Mouse (Mus musculus): Measurements from ENCODE around the gene S1pr5.
A peak's percentile ranks its signal among the peaks of the same experiment; 100 is the strongest.
"Not testable (repeated sequence)": the region's sequence is repeated elsewhere in the genome, so short reads cannot be mapped to it uniquely, and the experiment has no call there.

Gene S1pr5

GRCm38 (mm10) chr9:21268305-21268704 is 20.1 kb upstream of the S1pr5 start:
- DNase-seq (ENCODE audit: low spot score in 2 of 2): no peak

- DNase-seq (ENCODE audit: low spot score in 2 of 2): no peak
Observed at GRCm38 (mm10) chr9:21266889-21267288, 18.6 kb upstream of the S1pr5 start.

- peak in 1 of 2 experiments; percentile 43 for DNase-seq (ENCODE audit: low spot score in 2 of 2)
Observed at GRCm38 (mm10) chr9:21265611-21266010, 17.4 kb upstream of the S1pr5 start.

- DNase-seq (ENCODE audit: low spot score in 2 of 2): peak; percentile 95 to 100
Observed at GRCm38 (mm10) chr9:21265000-21265561, 16.8 kb upstream of the S1pr5 start, which contains the start of gene Atg4d. Gene Atg4d, plus strand, starts transcription at chr9:21265293.

- peak in 1 of 2 experiments; percentile 57 for DNase-seq (ENCODE audit: low spot score in 2 of 2)
Observed at GRCm38 (mm10) chr9:21264272-21264999, 16.2 kb upstream of the S1pr5 start.

- DNase-seq (ENCODE audit: low spot score in 2 of 2): no peak
Observed at GRCm38 (mm10) chr9:21261831-21262230, 13.6 kb upstream of the S1pr5 start.

- DNase-seq (ENCODE audit: low spot score in 2 of 2): no peak
Observed at GRCm38 (mm10) chr9:21260491-21261040, 12.3 kb upstream of the S1pr5 start.

- not testable (repeated sequence) for DNase-seq (ENCODE audit: low spot score in 2 of 2)
Observed at GRCm38 (mm10) chr9:21256349-21256748, 8.1 kb upstream of the S1pr5 start.

- no peak for DNase-seq (ENCODE audit: low spot score in 2 of 2)
Observed at GRCm38 (mm10) chr9:21254690-21255089, 6.4 kb upstream of the S1pr5 start.

GRCm38 (mm10) chr9:21251116-21251735 is 3.0 kb upstream of the S1pr5 start:
- no peak for DNase-seq (ENCODE audit: low spot score in 2 of 2)

GRCm38 (mm10) chr9:21250509-21250908 is 2.3 kb upstream of the S1pr5 start:
- no peak for DNase-seq (ENCODE audit: low spot score in 2 of 2)

- no peak for DNase-seq (ENCODE audit: low spot score in 2 of 2)
Observed at GRCm38 (mm10) chr9:21249629-21250508, 1.6 kb upstream of the S1pr5 start.

- DNase-seq (ENCODE audit: low spot score in 2 of 2): no peak
Observed at GRCm38 (mm10) chr9:21246342-21246741, 1.9 kb downstream of the S1pr5 start.

- DNase-seq (ENCODE audit: low spot score in 2 of 2): no peak
Observed at GRCm38 (mm10) chr9:21245113-21245487, 3.1 kb downstream of the S1pr5 start.

GRCm38 (mm10) chr9:21244428-21245112 is 3.7 kb downstream of the S1pr5 start:
- DNase-seq (ENCODE audit: low spot score in 2 of 2): peak; percentile 26 to 34

- DNase-seq (ENCODE audit: low spot score in 2 of 2): no peak
Observed at GRCm38 (mm10) chr9:21243826-21244427, 4.3 kb downstream of the S1pr5 start.

GRCm38 (mm10) chr9:21241343-21241742 is 6.9 kb downstream of the S1pr5 start:
- peak; percentile 81 to 92 for DNase-seq (ENCODE audit: low spot score in 2 of 2)

- no peak for DNase-seq (ENCODE audit: low spot score in 2 of 2)
Observed at GRCm38 (mm10) chr9:21239465-21239848, 8.8 kb downstream of the S1pr5 start.

- peak; percentile 90 to 91 for DNase-seq (ENCODE audit: low spot score in 2 of 2)
Observed at GRCm38 (mm10) chr9:21238733-21239464, 9.3 kb downstream of the S1pr5 start, which contains the start of gene Keap1. Gene Keap1, minus strand, starts transcription at chr9:21239361.
